Mouse (Mus musculus): ENCODE results near the gene Prpf6. TPM values are rescaled to one million over a fixed set of nuclear protein-coding genes. Genes with fewer than 3 reads are reported as not detected.

Gene Prpf6
- total RNA-seq, 2 experiments from 2014 or later: 48.3 to 51.3 TPM

DNA sequence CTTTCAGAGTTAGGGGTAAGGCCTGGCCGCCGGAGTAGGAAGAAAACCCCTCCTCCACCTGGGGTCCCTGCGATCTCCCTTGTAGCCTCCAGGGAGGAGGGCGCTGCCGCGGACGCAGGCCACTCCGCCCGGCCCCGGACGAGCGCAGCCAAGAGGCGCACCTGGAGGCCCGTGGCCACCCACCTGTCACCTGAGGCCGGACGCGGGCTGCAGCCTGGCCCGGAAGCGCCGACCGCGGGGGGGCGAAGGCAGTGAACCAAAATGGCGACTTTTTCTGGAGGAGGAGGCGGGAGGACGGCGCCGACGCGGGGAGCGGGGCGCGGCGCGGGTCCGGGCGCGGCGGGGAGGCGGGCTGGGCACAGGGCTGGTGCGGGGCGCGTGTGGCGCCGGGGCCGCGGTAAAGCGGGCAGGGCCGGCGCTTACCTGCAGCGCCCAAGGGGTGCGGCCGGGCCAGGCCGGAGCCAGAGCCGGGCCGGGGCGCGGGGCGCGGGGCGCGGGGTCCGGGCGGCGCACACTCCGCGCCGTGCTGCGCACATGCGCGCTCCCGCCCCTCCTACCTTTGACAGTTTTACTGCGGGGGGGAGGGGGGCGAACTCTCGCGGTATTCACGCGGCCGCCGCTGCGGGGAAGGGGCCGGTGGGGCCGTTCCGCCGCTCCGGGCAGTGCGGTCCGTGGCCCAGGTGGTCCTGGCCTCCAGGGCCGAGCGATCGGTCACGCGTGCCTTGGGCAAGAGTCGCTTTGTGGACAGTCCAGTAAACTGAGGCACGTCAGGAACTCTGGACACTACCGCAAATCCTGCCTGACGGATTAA is 768 bp downstream of the Prpf6 start, which contains the start of gene Zfp512b:
TSS of gene Zfp512b (minus strand) at position 573 of the 811 bp plus-strand sequence.
- DNase-seq (ENCODE audit: low spot score in 2 of 2): peak; percentile 68 to 70
- intact Hi-C loops (cut with DNase I): no loop called here

DNA sequence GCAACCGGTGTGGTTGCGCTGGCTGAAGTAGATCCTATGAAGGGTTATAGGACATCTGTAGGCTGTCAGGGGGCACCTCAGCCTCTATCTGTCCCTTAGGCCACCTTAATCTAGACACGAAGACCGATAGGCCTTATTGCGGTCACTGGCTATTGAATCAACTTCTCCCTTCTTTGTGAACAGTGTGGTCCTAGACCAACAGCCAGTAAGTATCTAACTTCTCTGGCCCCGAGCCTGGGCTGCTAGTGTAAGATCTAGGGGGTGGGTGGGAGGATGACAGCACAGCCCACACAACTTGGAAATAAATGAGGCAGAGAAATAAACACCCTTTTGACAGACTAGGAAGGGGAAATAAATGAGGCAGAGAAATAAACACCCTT is 1.4 kb downstream of the Prpf6 start:
- intact Hi-C loops (cut with DNase I): no loop called here
- no peak for DNase-seq (ENCODE audit: low spot score in 2 of 2)

DNA sequence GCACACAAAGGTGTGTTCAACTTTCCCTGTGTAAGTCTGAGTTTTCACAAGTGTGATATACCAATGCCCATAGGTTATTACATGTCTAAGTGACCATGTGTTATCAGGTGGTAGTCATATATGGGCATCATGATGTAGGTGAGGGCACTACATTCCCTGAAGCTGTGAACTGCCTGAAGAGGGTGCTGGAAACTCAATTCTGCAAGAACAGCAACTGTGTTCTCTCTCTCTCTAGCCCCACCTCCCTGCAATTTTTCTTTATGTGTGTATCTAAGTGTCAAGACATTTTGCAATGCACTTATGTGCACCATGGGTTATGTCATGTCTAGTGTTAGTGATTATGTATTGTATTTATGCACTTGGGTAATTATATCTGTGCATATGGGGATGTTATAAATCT is 2.3 kb downstream of the Prpf6 start:
- no peak for DNase-seq (ENCODE audit: low spot score in 2 of 2)
- intact Hi-C loops (cut with DNase I): no loop called here

DNA sequence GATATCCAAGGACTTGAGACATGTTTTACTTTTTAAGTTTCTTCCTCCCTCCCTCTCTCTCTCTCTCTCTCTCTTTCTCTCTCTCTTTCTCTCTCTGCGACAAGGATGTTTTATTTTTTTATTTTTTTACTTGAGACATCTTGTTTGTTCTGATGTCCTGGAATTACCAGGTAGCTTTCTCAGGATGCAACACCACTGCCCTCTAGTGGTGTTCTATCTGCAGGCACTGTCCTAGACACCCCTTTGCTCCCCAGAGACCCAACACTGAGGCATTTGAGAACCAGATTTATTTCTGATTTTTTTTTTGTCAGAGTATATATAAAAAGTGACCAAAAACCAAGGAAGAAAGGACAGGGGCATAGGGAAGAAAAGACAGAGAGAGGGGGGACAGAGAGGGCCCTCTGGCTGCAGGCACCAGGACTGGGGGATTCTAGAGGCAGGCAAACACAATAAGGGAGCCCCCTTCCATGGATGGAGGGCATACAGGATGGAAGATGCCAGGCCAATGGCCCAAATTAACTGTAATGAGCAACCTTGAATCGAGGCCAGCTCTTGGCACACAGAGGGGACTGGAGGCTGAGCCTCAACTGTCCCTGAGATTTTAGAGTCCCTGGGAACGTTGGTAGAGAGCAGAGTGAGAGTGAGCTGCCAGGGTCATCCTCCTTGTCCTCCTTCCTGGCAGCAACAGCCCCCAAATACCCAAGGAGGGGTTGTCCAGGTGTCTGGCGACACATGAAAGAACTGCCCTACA is 3.5 kb downstream of the Prpf6 start:
- peak; percentile 61 to 72 for DNase-seq (ENCODE audit: low spot score in 2 of 2)
- intact Hi-C loops (cut with DNase I): no loop called here

DNA sequence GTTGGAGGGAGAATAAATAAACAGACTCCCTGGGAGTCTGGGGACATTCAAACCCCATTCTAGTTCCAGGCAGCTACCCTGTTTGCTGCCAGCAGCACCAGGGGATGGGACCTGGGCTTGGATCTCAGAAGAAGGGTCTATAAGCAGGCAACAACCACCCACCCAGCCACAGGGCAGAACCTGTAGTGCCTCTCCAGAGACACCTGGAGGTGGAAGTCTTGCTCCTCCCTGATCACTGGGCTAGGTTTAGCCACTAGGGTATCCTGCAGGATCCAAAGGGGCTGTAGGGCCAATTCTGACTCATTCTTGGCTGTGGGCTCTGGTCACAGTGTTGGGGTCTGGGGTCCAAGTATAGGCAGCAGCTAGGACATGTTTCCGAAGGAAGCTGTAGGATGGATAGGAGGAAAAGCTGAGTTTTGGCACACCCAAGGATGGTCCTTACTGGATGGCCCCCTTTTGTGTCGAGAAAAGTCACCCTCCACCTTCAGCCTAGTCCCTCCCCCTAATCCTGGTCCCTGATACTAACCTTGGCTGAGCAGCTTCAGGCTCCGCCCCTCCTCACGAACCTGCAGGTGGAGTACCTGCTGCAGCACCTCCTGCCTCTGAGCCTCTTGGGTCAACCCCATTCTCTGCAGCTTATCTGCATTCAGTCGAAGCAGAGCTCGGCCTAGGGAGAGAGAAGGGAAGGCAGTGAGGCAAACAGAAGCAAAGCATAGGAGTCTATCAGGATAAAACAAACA is 4.7 kb downstream of the Prpf6 start:
- intact Hi-C loops (cut with DNase I): no loop called here
- DNase-seq (ENCODE audit: low spot score in 2 of 2): no peak

DNA sequence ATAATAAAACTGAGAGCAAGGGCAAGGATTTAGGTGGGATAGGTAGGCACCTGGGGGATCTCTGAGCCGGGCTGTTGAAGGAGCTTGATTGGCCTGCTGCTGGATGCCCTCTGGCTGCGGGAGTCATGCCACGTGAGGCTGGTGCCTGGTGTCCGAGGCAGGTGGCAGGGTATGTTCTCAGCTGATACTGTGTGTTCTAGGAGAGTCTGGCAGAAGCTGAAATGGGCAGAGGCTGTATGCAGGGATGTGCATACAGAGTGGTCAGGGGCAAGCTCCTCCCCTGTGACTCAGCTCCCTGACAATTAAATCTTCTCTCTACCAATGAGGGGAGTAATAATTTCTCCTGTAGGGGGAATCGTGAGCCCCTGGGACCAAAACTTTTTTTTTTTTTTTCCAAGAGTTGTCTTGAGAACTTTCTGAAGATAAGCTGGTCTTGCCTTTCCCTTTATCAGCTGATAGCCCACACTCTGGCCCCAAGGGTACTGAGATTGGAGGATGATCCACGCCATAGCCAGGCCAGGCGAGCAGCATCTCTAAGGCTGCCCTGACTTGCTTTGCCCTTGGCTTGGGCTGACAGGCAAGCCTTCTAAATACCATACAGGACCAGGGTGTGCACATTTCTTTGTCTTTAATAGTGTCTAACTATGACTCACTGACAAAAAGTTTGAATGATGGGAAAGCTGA is 5.9 kb downstream of the Prpf6 start:
- DNase-seq (ENCODE audit: low spot score in 2 of 2): no peak
- intact Hi-C loops (cut with DNase I): no loop called here

DNA sequence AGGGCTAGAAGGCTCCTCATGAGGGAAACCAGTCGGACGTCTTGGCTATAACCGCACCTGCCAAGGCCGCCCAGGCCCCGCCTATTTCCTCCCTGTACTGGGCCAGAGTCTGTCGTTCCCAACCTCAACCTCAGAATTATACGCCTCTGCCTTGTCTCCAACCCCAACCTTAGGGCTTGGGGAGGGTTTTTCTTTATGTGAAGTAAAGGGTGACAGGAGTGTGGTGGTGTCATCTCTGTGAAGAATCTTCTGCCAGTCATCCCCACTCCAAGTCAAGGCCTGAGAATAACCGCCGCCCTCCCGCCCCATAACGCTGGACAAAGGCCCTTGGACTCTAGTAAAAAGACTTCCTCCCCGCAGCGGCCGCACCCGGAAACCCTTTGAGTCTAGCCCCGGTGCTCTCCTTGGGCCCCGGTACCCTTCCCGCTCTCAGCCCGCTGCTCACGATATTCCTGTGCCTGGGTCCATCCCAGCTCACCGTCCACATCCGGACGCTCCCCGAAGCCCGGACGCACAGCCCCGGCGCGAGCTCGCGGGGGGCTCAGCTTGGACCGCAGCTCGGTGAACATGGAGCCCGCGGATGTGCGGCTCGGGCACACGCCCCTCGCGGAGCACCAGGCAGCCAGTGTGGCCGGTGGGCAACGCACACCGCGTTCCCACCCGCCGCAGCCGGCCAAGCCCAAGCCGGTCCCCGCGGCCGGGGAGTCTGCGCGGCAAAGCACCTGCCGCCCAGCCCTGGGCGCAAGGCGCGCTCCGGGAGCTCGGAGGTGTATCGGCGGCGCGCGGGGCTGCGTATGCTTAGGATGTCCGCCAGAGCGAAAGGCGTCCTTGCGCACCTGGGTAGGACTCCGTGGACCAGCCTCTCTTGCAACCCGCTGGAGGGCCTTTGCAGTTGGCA is 7.0 kb downstream of the Prpf6 start, which contains the start of gene Samd10:
TSS of gene Samd10 (minus strand) at position 759 of the 898 bp plus-strand sequence.
- DNase-seq (ENCODE audit: low spot score in 2 of 2): peak in 1 of 2 experiments; percentile 68
- intact Hi-C loops (cut with DNase I): no loop called here

DNA sequence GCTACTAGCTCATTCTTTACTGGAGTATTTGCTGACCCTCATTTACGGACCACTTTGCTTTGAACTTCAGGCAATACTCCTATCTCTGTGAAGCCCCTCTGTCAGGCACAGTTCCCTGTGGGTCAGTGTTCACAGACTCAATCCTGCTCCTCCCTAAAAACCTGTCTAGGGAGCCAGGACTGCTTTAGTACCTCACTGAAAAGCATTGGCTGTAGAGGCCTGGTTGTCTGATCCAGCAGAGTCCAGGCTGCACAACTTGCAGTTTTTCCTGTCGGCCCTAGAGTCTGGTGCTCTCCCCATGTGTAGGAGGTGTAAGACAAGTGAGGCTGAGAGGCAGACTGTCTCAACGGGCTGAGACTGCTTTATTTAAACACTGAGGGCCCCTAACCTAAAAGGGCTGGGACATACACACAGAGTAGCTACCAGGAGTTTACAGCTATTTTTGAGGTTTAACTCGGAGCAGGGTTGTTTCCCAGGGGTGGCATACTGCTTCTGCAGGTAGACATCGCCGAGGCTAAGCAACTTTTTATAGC is 8.6 kb downstream of the Prpf6 start:
- DNase-seq (ENCODE audit: low spot score in 2 of 2): peak; percentile 31 to 34
- intact Hi-C loops (cut with DNase I): no loop called here

DNA sequence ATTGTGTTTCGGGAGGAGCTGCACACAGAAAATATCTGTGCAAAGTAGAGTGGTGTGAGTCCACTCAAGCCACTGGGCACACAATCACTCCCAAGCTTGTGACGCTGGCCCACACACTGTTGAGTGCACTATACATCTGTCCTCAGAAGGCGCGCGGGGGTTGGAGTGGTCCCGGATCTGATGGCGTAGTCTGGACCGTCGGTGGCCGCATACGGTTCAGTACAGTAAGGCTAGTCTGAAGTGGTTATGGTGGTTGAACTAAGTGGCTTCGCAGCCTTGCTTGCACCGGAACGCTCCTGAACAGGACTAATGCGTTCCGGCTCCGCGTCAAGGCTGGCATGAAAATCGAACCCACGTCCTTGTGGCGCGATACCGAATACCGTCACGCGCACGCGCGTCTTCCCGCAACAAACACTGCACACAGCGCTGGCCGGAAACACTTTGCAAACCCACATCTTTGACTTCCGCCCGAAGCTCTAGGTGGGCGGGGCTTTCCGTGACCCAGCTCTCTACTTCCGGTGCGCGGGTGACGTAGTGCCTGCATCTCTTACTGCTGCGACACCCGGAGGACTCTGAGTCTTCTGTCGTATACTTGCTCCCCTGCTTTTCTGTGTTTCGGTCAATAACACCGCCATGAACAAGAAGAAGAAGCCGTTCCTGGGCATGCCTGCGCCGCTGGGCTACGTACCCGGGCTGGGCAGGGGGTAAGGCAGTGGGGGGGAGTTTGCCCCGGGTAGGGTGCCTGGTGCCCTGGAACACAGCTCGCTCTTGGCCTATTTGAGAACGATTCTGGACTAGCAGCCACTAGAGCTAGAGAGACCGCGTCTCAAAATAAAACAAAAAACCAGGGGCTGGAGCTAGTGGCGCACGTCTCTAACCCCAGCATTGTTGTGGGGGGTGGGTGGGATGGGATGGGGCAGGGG is 9.4 kb downstream of the Prpf6 start:
- intact Hi-C loops (cut with DNase I): no loop called here
- DNase-seq (ENCODE audit: low spot score in 2 of 2): peak; percentile 98 to 99

DNA sequence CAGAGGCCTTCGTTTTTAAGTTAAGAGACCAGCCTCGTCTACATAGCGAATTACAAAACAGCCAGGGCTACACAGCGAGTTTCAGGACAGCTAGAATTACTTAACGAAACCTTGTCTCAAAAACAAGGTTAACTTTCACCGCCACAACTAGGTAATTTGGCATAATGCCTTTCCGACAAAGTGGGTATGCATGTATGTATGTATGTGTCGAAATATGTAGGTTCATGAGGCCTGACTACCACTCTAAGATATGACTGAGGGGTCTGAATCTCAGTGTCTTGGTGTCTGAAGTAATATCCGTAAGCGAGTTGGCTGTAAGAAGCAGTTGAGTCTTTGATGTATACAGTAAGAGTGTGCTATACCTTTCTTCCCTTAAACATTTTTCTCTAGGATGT is 10.1 kb downstream of the Prpf6 start:
- no peak for DNase-seq (ENCODE audit: low spot score in 2 of 2)
- intact Hi-C loops (cut with DNase I): no loop called here

DNA sequence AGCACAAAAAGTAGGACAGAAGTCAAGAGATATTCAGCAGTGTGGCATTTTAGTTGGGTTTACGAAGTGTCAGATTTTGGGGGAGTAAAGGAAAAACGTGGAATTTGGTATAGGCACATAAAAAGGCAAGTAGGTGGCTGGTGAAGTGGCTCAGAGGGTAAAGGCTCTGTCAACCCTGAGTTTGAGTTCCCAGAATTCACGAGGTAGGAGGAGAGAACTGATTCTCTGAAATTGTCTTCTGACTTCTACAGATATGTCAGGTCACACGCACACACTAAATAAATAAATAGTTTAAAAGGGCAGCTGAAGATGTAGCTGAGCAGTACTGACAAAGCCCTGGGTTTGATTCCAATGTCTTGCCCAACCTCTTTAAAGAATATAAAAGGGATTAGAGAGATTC is 10.7 kb downstream of the Prpf6 start:
- no peak for DNase-seq (ENCODE audit: low spot score in 2 of 2)
- intact Hi-C loops (cut with DNase I): no loop called here

DNA sequence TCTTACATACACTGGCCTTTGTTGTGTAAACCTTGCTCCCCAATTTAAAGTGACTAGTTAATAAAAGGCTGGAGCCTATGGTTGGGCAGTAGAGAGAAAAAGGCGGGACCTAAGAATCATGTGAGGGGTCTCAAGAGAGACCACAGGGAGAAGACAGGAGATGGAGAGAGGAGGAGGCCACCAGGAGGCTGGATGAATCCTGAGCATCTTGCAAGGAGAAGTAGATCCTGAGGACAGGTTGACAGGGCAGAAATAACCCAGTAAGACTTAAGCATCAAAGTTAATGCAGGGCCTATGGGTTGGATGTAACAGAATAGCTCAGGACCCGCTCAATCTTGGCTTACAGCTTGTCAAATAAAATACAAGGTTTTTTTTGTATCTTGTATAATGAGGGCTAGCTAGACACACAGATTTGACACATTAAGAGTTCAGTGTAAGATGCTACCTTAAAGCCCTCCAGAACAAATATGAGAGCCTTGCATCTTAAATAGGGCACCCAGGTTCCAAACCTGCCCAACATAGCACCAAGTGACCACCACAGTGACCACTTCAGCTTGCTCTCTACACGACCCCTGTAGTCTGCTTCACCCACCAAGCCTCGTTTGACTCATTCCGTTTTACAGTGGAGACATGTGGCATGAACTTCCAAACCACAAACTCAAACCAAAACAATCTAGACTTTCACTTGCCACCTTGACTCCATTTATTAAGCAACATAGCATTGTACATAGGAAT is 27.3 kb downstream of the Prpf6 start:
- DNase-seq (ENCODE audit: low spot score in 2 of 2): no peak
- intact Hi-C loops (cut with DNase I): no loop called here

DNA sequence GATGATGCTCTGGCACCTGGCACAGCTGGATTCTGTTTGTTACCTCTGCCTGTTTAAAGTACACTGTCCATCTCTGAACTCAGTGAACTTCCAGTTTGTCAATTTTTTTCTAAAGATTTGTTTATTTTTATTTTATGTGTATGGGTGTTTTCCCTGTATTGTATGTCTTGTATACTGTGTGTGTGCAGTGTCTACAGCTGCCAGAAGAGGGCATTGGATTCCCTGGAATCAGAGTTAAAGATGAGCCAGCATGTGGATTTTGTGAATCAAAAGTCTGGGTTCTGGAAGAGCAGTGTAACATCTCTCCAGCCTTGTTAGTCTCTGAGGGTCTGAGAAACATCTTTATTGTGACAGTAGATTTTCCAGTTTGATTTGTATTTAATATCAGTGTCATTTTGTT is 31.7 kb downstream of the Prpf6 start:
- intact Hi-C loops (cut with DNase I): loop anchor here (5.0 kb wide), 1 partner anchor 54 kb away; no protein-coding TSS in a partner anchor

DNA sequence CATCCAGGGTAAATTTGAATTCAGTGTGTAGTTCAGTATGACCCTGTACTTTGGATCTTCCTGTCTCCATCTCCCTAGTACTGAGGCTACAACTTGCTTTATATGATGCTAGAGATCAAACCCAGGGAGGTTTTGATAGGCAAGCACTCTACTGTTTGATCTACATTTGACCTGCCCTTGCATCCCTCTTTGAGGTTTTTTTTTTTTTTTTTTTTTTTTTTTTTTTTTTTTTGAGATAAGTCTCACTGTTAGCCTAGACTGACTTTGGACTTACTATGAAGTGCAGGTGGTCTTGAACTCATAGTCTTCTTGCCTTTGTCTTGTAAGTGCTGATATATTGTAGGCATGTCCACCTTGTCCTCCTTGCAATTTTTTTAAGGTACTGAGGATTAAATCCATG is 36.8 kb downstream of the Prpf6 start:
- DNase-seq (ENCODE audit: low spot score in 2 of 2): no peak
- intact Hi-C loops (cut with DNase I): no loop called here

More for the DNA sequence above, 31.7 kb downstream of the Prpf6 start:
- peak; percentile 34 to 37 for DNase-seq (ENCODE audit: low spot score in 2 of 2)

DNA sequence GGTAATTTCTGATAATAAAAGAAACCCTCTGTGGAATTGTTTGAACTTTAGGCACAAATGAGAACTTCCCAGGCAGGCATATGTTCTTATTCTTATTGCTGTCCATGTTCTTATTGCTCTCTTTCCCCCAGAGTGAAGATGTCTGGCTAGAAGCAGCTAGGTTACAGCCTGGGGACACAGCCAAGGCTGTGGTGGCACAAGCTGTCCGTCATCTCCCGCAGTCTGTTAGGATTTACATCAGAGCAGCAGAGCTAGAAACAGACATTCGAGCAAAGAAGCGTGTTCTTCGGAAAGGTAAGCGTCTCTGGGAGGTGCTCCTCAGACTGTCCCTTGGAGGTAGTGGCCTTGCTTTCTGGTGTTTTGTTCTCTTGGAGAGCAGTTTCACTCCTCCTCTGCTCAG is 41.0 kb downstream of the Prpf6 start:
- intact Hi-C loops (cut with DNase I): no loop called here
- DNase-seq (ENCODE audit: low spot score in 2 of 2): no peak

DNA sequence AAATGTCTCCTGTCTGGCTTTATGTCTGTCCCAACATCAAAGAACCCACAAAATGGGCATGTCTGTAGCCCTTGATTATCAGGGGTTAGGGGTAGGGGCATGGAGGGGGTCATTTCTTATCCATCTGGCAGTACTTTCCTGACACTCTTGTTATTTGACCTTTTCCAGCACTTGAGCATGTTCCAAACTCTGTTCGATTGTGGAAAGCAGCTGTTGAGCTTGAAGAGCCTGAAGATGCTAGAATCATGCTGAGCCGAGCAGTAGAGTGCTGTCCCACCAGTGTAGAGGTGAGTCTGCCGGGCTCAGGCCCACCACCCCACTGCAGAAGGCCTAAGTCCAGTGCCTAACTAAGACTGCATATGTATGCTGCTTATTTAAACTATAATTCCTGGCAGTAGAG is 44.2 kb downstream of the Prpf6 start:
- intact Hi-C loops (cut with DNase I): no loop called here
- DNase-seq (ENCODE audit: low spot score in 2 of 2): no peak

DNA sequence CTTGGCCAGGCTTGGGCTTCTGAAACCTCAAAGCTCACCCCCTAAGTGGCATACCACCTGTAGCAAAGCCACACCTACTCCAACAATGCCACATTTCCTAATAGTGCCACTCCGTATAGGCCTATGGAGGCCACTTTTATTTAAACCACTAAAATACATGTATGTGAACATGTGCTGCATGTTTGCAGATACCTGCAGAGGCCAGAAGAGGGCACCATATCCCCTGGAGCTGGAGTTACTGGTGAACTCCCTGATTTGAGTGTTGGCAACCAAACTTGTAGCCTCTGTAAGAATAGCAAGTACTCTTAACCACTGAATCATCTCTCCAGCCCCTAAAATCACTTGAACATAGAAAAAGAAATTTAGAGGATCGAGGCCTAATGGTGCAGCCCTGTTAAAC is 52.7 kb downstream of the Prpf6 start:
- intact Hi-C loops (cut with DNase I): no loop called here
- DNase-seq (ENCODE audit: low spot score in 2 of 2): peak; percentile 30 to 61

All from left cerebral cortex, postnatal 14 days (tissue).